Mouse (Mus musculus): ENCODE measurements around the gene Zfp428.

DNA sequence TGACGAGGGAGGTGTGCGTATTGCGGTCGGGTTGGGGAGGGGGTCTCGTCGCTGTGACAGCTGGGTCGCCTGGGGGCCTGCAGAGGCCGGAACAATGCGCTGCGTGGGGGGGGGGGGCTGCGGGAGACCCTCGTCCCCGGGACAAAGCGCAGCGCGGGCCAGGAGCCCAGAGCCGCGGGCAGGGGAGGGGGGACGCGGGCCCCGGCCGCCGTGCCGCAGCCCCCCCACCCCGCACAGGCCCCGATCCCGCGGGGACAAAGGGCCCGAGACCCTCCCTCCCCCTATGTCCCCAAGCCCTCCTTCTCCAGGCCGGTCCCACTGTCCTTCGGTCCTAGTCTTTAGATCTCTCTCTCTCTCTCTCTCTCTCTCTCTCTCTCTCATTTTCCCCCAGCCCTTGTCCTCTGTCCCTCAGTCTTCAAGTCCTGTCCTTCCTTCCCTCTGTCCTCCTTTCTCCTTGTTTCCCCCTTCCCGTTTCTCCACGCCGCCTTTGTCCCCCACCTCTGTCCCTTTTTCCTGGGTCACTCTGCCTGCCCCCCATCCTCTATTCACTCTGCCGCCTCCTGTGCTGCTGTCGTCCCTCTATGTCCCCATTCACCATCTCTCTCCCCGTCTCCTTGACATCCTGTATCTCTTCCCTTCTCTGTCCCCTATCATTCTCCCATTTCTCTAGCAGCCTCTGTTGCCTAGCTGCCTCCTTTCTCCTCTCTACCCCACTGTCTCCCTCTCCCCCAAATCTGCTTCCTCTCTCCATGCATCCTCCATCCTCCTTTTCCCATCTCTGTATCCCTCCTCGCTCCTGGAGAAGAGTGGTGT, 24.4 kb upstream of the Zfp428 start:
- TF ChIP-seq POLR2A (IDR thresholded peaks at IDR 0.05; ENCODE audit: extremely low read depth, insufficient read depth, low read length): no peak
- TF ChIP-seq CTCF (IDR thresholded peaks at IDR 0.05; ENCODE audit: extremely low read depth, insufficient read depth, low read length): no peak

Measured in cortical plate, adult 2 months (tissue).